Mouse (Mus musculus) bone marrow macrophage, adult 2 months (primary cell): ENCODE data around the gene Caprin2.

Experiments used
- CTCF ChIP-seq: IDR thresholded peaks from 2 replicates; pipeline ENCODE4 v1.5.1; 2012; ENCODE audit warnings: low read depth, mild to moderate bottlenecking, low read length, moderate library complexity
- POLR2A ChIP-seq: IDR thresholded peaks from 2 replicates; pipeline ENCODE4 v1.6.1; 2012; ENCODE audit warnings: mild to moderate bottlenecking, low read depth, low read length, borderline replicate concordance

- no peak for TF ChIP-seq POLR2A
- no peak for TF ChIP-seq CTCF
Measured at GRCm38 (mm10) chr6:148902728-148903127, 6.7 kb upstream of the Caprin2 start.
